Comparison of ENCODE assay signal across 20 mouse cellular contexts in the genomic region with DNA sequence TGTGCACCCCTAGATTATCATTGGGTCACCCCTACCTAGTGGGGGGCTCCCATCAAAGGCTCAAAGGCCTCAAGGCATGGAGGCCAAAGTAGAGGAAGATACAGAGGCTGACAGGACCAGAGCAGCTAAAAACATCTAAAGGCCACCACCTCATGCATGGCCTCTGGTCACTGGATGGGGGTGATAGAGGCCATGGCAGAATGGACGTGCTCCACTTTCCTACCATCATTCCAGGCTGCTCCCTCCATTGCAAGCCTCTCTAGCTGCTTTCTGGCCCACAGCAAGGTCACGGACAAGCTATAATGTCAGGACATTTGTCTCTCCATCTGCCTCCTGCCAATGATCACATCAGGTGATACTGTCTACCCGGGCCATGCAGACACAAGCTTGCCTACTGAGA. TPM values are rescaled to one million over a fixed set of nuclear protein-coding genes. Genes with fewer than 3 reads are reported as not detected.
DNase-seq lines count a peak whose midpoint lies in the region; ATAC-seq lines count a peak whose summit lies in the region.
"Had no signal": no experiment of that assay in that cellular context is flagged by ENCODE, and none has a peak within 500 bp of the region (broad histone marks: within the 10 kb centered on the region; RNA-seq: fewer than 3 reads in every experiment).

No protein-coding gene starts in this region.

- H3K4me3 ChIP-seq in midbrain, embryonic 11.5 days (ENCODE audit: low read depth, low read length) = no peak overlapping the region
- no peak overlapping the region for H3K4me3 ChIP-seq in midbrain, embryonic 10.5 days

- H3K27me3 ChIP-seq in midbrain, embryonic 11.5 days (ENCODE audit: control insufficient read depth, insufficient read depth, low read length) = no peaks in the 10 kb centered on the region
- H3K27me3 ChIP-seq in midbrain, embryonic 10.5 days (ENCODE audit: low read depth, poor library complexity, severe bottlenecking) = no peaks in the 10 kb centered on the region
- H3K27me3 ChIP-seq: CH12.LX, Patski had no signal

- H3K9ac ChIP-seq in midbrain, embryonic 11.5 days (ENCODE audit: low read length) = no peak overlapping the region

- 85% methylated on average over 3 of the region's 3 CpGs for WGBS in midbrain, embryonic 11.5 days
- 91% methylated on average over 3 of the region's 3 CpGs for WGBS in midbrain, embryonic 10.5 days

- no peak for ATAC-seq in midbrain, embryonic 11.5 days (ENCODE audit: low FRiP score)
- ATAC-seq: activated CD4-positive, CD25-positive, alpha-beta regulatory T cell, adult 4 months; CD4-positive, CD25-positive, alpha-beta regulatory T cell, adult 4 months; Patski had no signal

- H3K36me3 ChIP-seq in midbrain, embryonic 11.5 days (ENCODE audit: control insufficient read depth, insufficient read depth, low read length) = 0 out of 2 replicates have a peak, but pooled peaks cover 3% of the 10 kb centered on the region
- peaks cover 24% of the 10 kb centered on the region for H3K36me3 ChIP-seq in midbrain, embryonic 10.5 days

- H3K27ac ChIP-seq in midbrain, embryonic 11.5 days (ENCODE audit: low read depth, low read length) = no peak overlapping the region
- H3K27ac ChIP-seq in midbrain, embryonic 10.5 days (replicated peaks) = no peak overlapping the region

- no peaks in the 10 kb centered on the region for H3K9me3 ChIP-seq in midbrain, embryonic 11.5 days (ENCODE audit: control insufficient read depth, low read length)
- no peaks in the 10 kb centered on the region for H3K9me3 ChIP-seq in midbrain, embryonic 10.5 days (replicated peaks)
- H3K9me3 ChIP-seq: G1E had no signal

- DNase-seq in heart, adult 11 months = peak; percentile 65
- no peak for DNase-seq in heart, adult 9 months (ENCODE audit: low spot score in 2 of 2)
- DNase-seq in midbrain, embryonic 11.5 days (ENCODE audit: low spot score, missing footprints) = peak; percentile 72
- no peak for DNase-seq in midbrain, embryonic 10.5 days (ENCODE audit: low spot score)
- DNase-seq: adrenal gland, adult 2 months; adrenal gland, adult 8-10 months; adrenal gland, postnatal 10 days; adrenal gland, postnatal 14 days; adrenal gland, postnatal 25 days; adrenal gland, postnatal 36 days; B cell, adult 2 months; cerebellum, adult 11 months; cerebellum, adult 11-12 months; cerebellum, adult 18-20 months had no signal

- peaks cover 2% of the 10 kb centered on the region for H3K4me1 ChIP-seq in midbrain, embryonic 11.5 days (ENCODE audit: control insufficient read depth, insufficient read depth, low read length)
- peaks cover 9% of the 10 kb centered on the region for H3K4me1 ChIP-seq in midbrain, embryonic 10.5 days

- H3K4me2 ChIP-seq in midbrain, embryonic 11.5 days = no peak overlapping the region

RNA-seq across cellular contexts. Expression of gene Enkd1, which starts 4.3 kb away (rescaled TPM):
- 33.7 and 33.9 TPM in 2 replicates for polyA plus RNA-seq in midbrain, embryonic 11.5 days (2014; fragmentation: Nextera tagmentation; extraction: Ambion mirVana)
- polyA plus RNA-seq in midbrain, embryonic 10.5 days (2016; fragmentation: Nextera tagmentation; extraction: Ambion mirVana) = 45.1 and 52.7 TPM in 2 replicates

RNA-seq across cellular contexts. Expression of gene 4933405L10Rik, which starts 4.8 kb away (rescaled TPM):
- polyA plus RNA-seq in midbrain, embryonic 11.5 days (2014; fragmentation: Nextera tagmentation; extraction: Ambion mirVana) = not detected in 2 replicates
- polyA plus RNA-seq in midbrain, embryonic 10.5 days (2016; fragmentation: Nextera tagmentation; extraction: Ambion mirVana) = not detected in 2 replicates
- polyA plus RNA-seq: activated CD4-positive, CD25-positive, alpha-beta regulatory T cell, adult 4 months; adrenal gland, adult 2 months; brain, embryonic 14.5 days; CD4-positive, CD25-positive, alpha-beta regulatory T cell, adult 4 months had no signal

RNA-seq across cellular contexts. Expression of gene Pard6a, which starts 11.3 kb away (rescaled TPM):
- 22.2 and 26.2 TPM in 2 replicates for polyA plus RNA-seq in midbrain, embryonic 11.5 days (2014; fragmentation: Nextera tagmentation; extraction: Ambion mirVana)
- 25.9 and 28.2 TPM in 2 replicates for polyA plus RNA-seq in midbrain, embryonic 10.5 days (2016; fragmentation: Nextera tagmentation; extraction: Ambion mirVana)

RNA-seq across cellular contexts. Expression of gene Acd, which starts 11.4 kb away (rescaled TPM):
- 63.2 and 66.8 TPM in 2 replicates for polyA plus RNA-seq in midbrain, embryonic 11.5 days (2014; fragmentation: Nextera tagmentation; extraction: Ambion mirVana)
- 76.5 and 89.9 TPM in 2 replicates for polyA plus RNA-seq in midbrain, embryonic 10.5 days (2016; fragmentation: Nextera tagmentation; extraction: Ambion mirVana)

RNA-seq across cellular contexts. Expression of gene Carmil2, which starts 26.2 kb away (rescaled TPM):
- polyA plus RNA-seq in midbrain, embryonic 11.5 days (2014; fragmentation: Nextera tagmentation; extraction: Ambion mirVana) = 2.1 and 3.3 TPM in 2 replicates
- polyA plus RNA-seq in midbrain, embryonic 10.5 days (2016; fragmentation: Nextera tagmentation; extraction: Ambion mirVana) = 2.0 and 3.5 TPM in 2 replicates

Comparison
In these comparisons a context has a peak if more than half of its experiments do, and no peak if none do; other contexts are left out.
1. DNase-seq: peak in heart, adult 11 months (single experiment) and midbrain, embryonic 11.5 days (single experiment); none in heart, adult 9 months (0 of 2) and midbrain, embryonic 10.5 days (single experiment).